Mouse (Mus musculus): Measurements from ENCODE around the gene March10.

DNA sequence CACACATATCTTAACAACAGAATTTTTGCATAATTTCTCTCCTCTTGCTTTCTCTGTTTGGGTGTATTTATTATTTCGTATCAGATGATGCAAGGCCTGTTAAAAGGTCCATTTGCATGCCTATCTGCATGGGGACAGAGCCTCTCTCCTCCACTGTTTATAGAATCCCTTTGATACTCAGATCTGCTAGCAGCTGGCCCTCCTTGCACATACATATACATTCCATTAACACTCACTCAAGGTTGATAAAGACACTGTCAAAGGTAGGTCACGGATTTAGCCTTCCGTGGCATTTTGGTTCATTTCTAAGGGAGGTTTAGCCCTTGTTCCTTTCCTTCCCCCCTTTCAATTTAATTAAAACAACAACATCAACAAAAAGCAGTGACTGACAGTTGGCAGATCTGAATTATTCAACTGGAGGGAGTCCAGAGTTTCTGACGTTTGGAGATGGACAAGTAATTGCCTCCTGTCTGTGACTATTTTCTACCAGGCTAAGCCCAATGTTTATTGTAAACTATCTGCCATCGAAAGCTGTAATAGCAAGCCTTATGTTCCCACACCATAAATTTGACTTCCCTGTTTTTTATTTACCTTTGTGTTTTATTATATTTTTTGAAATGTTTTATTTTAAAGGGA lies 17.3 kb upstream of the March10 start:
- TF ChIP-seq CTCF (IDR thresholded peaks at IDR 0.05; ENCODE audit: low read depth) (no peak), EP300 (optimal IDR thresholded peaks at IDR 0.05) (no peak)

All from stomach, postnatal 0 days (tissue).